Comparison of ENCODE assay signal across 9 mouse cellular contexts in the genomic region with DNA sequence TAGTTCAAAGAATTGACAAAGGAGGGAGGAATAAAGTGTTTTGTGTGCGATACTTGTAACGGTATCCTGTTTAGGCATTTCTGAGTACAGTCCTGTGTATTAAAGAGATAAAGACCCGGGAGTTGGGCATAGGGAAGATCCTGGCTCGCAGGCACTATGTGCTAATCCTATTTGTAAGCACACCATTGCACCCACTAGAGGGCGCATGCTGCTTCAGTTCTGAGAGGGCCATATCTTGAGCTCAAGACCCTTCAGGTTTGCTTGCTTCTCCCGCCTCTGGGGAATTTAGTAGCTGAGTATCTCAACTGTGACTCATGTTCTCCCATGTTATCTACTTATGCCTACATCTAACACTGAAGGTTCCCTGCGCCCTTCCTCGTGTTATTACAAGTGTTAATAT. TPM values are rescaled to one million over a fixed set of nuclear protein-coding genes. Genes with fewer than 3 reads are reported as not detected.
DNase-seq lines count a peak whose midpoint lies in the region; ATAC-seq lines count a peak whose summit lies in the region.
"Had no signal": no experiment of that assay in that cellular context is flagged by ENCODE, and none has a peak within 500 bp of the region (broad histone marks: within the 10 kb centered on the region; RNA-seq: fewer than 3 reads in every experiment).

No protein-coding gene starts in this region.

- H3K27ac ChIP-seq in forebrain, embryonic 11.5 days (ENCODE audit: low read depth, low read length) = no peak overlapping the region
- H3K27ac ChIP-seq in forebrain, embryonic 15.5 days (replicated peaks) = no peak overlapping the region
- H3K27ac ChIP-seq: limb, embryonic 13.5 days had no signal

- ATAC-seq in forebrain, embryonic 11.5 days (replicated peaks; ENCODE audit: low FRiP score) = no peak
- ATAC-seq in forebrain, embryonic 15.5 days (replicated peaks) = no peak
- peak; percentile 71 for ATAC-seq in megakaryocyte, adult 5-6 weeks (ENCODE audit: poor library complexity, severe bottlenecking)

- no peak overlapping the region for H3K9ac ChIP-seq in forebrain, embryonic 11.5 days (ENCODE audit: low read length)
- H3K9ac ChIP-seq in forebrain, embryonic 15.5 days (replicated peaks) = no peak overlapping the region
- H3K9ac ChIP-seq: limb, embryonic 13.5 days had no signal

- 37% methylated on average over 8 of the region's 8 CpGs for WGBS in forebrain, embryonic 11.5 days
- WGBS in forebrain, embryonic 15.5 days = 30% methylated on average over 8 of the region's 8 CpGs

- H3K4me3 ChIP-seq in forebrain, embryonic 11.5 days (ENCODE audit: low read depth, low read length) = no peak overlapping the region
- no peak overlapping the region for H3K4me3 ChIP-seq in forebrain, embryonic 15.5 days
- H3K4me3 ChIP-seq: limb, embryonic 13.5 days had no signal

- H3K9me3 ChIP-seq in forebrain, embryonic 11.5 days (ENCODE audit: control insufficient read depth, low read length) = no peaks in the 10 kb centered on the region
- H3K9me3 ChIP-seq in forebrain, embryonic 15.5 days = no peaks in the 10 kb centered on the region
- H3K9me3 ChIP-seq: limb, embryonic 13.5 days had no signal

- no peaks in the 10 kb centered on the region for H3K36me3 ChIP-seq in forebrain, embryonic 11.5 days (ENCODE audit: control insufficient read depth, insufficient read depth, low read length)
- H3K36me3 ChIP-seq in forebrain, embryonic 15.5 days = no peaks in the 10 kb centered on the region
- H3K36me3 ChIP-seq: limb, embryonic 13.5 days had no signal

- H3K4me2 ChIP-seq in forebrain, embryonic 11.5 days (ENCODE audit: low read depth, low read length, severe bottlenecking) = no peak overlapping the region
- no peak overlapping the region for H3K4me2 ChIP-seq in forebrain, embryonic 15.5 days (replicated peaks)
- H3K4me2 ChIP-seq: limb, embryonic 13.5 days had no signal

- H3K27me3 ChIP-seq in forebrain, embryonic 11.5 days (ENCODE audit: control insufficient read depth, insufficient read depth, low read length) = no peaks in the 10 kb centered on the region; the same call in 1 of the 2 replicates
- no peaks in the 10 kb centered on the region for H3K27me3 ChIP-seq in forebrain, embryonic 15.5 days

- DNase-seq in forebrain, embryonic 11.5 days (ENCODE audit: low spot score) = peak; percentile 83
- DNase-seq in urinary bladder, postnatal 25 days (ENCODE audit: low spot score) = peak; percentile 35
- DNase-seq in urinary bladder, postnatal 10 days (ENCODE audit: low spot score) = no peak
- peak; percentile 88 for DNase-seq in embryo, embryonic 10.5 days (ENCODE audit: low spot score)
- DNase-seq in kidney, postnatal 25 days = peak; percentile 62 to 73
- peak; percentile 70 to 86 for DNase-seq in spleen, postnatal 4 days (ENCODE audit: low spot score in 2 of 2)

- no peaks in the 10 kb centered on the region for H3K4me1 ChIP-seq in forebrain, embryonic 11.5 days (replicated peaks; ENCODE audit: control insufficient read depth, insufficient read depth, low read length)
- H3K4me1 ChIP-seq in forebrain, embryonic 15.5 days = peaks cover 2% of the 10 kb centered on the region
- H3K4me1 ChIP-seq: limb, embryonic 13.5 days had no signal

RNA-seq across cellular contexts. Expression of a gene that starts 36.7 kb away (rescaled TPM):
- polyA plus RNA-seq in forebrain, embryonic 11.5 days (2014; fragmentation: Nextera tagmentation; extraction: Ambion mirVana) = 0.99 and 1.2 TPM in 2 replicates
- 0.13 and 0.31 TPM in 2 replicates for polyA plus RNA-seq in forebrain, embryonic 15.5 days (2015; fragmentation: Nextera tagmentation; extraction: Ambion mirVana)
- 6.2 and 7.6 TPM in 2 replicates for total RNA-seq in megakaryocyte, adult 5-6 weeks (2015)
- 8.0 and 12.6 TPM in 2 replicates for total RNA-seq in megakaryocyte, adult 5-6 weeks (2017)
